Mouse (Mus musculus): ENCODE data around the gene Mon1a. TPM values are rescaled to one million over a fixed set of nuclear protein-coding genes. Genes with fewer than 3 reads are reported as not detected.

Mon1a gene
- polyA plus RNA-seq, 1 experiment from 2014 or later, result 5.8 TPM

GRCm38 (mm10) chr9:107866081-107866480, 21.9 kb upstream of the Mon1a start:
- Histone ChIP-seq H3K4me2 (ENCODE audit: low read depth, low read length) (no peak overlapping the region), H3K27ac (ENCODE audit: low read depth) (no peak overlapping the region), H3K36me3 (replicated peaks; ENCODE audit: insufficient read depth, low read length) (peaks cover 5% of the 10 kb centered on the region; the same call in 1 of the 2 replicates), H3K27me3 (ENCODE audit: insufficient read depth, low read length) (no peaks in the 10 kb centered on the region), H3K9me3 (ENCODE audit: low read length) (no peaks in the 10 kb centered on the region), H3K4me1 (ENCODE audit: insufficient read depth) (peaks cover 4% of the 10 kb centered on the region), H3K4me3 (ENCODE audit: low read depth, low read length) (no peak overlapping the region), H3K9ac (replicated peaks) (no peak overlapping the region)
- WGBS (ENCODE audit: insufficient replicate concordance), result 91% methylated on average over 2 of the region's 2 CpGs
- no peak for TF ChIP-seq CTCF (IDR thresholded peaks at IDR 0.05; ENCODE audit: low read depth)
- TF ChIP-seq EP300 (IDR thresholded peaks at IDR 0.05; ENCODE audit: low read depth), result no peak
- ATAC-seq, result no peak
- DNase-seq, result no peak

GRCm38 (mm10) chr9:107872350-107873098, 15.4 kb upstream of the Mon1a start:
- peaks cover 19% of the 10 kb centered on the region for H3K4me1 ChIP-seq (ENCODE audit: insufficient read depth)
- peak overlapping the region; percentile 88 for H3K4me3 ChIP-seq (ENCODE audit: low read depth, low read length)
- peak overlapping the region; percentile 78 for H3K4me2 ChIP-seq (ENCODE audit: low read depth, low read length)
- peak overlapping the region; percentile 96 for H3K9ac ChIP-seq (replicated peaks)
- WGBS (ENCODE audit: insufficient replicate concordance), result under 1% methylated on average over 78 of the region's 80 CpGs
- TF ChIP-seq EP300 (IDR thresholded peaks at IDR 0.05; ENCODE audit: low read depth) (peak; percentile 9; the same call in 1 of the 2 replicates), CTCF (IDR thresholded peaks at IDR 0.05; ENCODE audit: low read depth) (no peak)
- no peaks in the 10 kb centered on the region for H3K9me3 ChIP-seq (ENCODE audit: low read length)
- DNase-seq (peak; percentile 93), ATAC-seq (peak; percentile 98)
- peaks cover 5% of the 10 kb centered on the region; the same call in 1 of the 2 replicates for H3K36me3 ChIP-seq (replicated peaks; ENCODE audit: insufficient read depth, low read length)
- H3K27ac ChIP-seq (ENCODE audit: low read depth), result peak overlapping the region; percentile 98
- H3K27me3 ChIP-seq (ENCODE audit: insufficient read depth, low read length), result no peaks in the 10 kb centered on the region

GRCm38 (mm10) chr9:107873137-107873536, 14.8 kb upstream of the Mon1a start, which contains the start of gene Rbm6:
Rbm6 (minus strand) TSS chr9:107873237.
- H3K9ac ChIP-seq (replicated peaks), result peak within 1 kb of the TSS; percentile 96
- H3K4me2 ChIP-seq (ENCODE audit: low read depth, low read length), result peak within 1 kb of the TSS; percentile 78
- peaks cover 19% of the 10 kb centered on the region for H3K4me1 ChIP-seq (ENCODE audit: insufficient read depth)
- DNase-seq (no peak), ATAC-seq (no peak)
- 5% methylated on average over 14 of the region's 14 CpGs for WGBS (ENCODE audit: insufficient replicate concordance)
- TF ChIP-seq EP300 (IDR thresholded peaks at IDR 0.05; ENCODE audit: low read depth) (peak; percentile 6; the same call in 1 of the 2 replicates), CTCF (IDR thresholded peaks at IDR 0.05; ENCODE audit: low read depth) (no peak)
- H3K4me3 ChIP-seq (ENCODE audit: low read depth, low read length), result peak within 1 kb of the TSS; percentile 88
- peaks cover 5% of the 10 kb centered on the region; the same call in 1 of the 2 replicates for H3K36me3 ChIP-seq (replicated peaks; ENCODE audit: insufficient read depth, low read length)
- H3K27ac ChIP-seq (ENCODE audit: low read depth), result peak within 1 kb of the TSS; percentile 98
- H3K9me3 ChIP-seq (ENCODE audit: low read length), result no peaks in the 10 kb centered on the region
- no peaks in the 10 kb centered on the region for H3K27me3 ChIP-seq (ENCODE audit: insufficient read depth, low read length)

- H3K27ac ChIP-seq (ENCODE audit: low read depth), result no peak overlapping the region
- H3K4me2 ChIP-seq (ENCODE audit: low read depth, low read length), result no peak overlapping the region
- no peaks in the 10 kb centered on the region for H3K4me1 ChIP-seq (ENCODE audit: insufficient read depth)
- H3K4me3 ChIP-seq (ENCODE audit: low read depth, low read length), result no peak overlapping the region
- H3K9me3 ChIP-seq (ENCODE audit: low read length), result no peaks in the 10 kb centered on the region
- TF ChIP-seq CTCF (IDR thresholded peaks at IDR 0.05; ENCODE audit: low read depth), result no peak
- TF ChIP-seq EP300 (IDR thresholded peaks at IDR 0.05; ENCODE audit: low read depth), result no peak
- 64% methylated on average over 4 of the region's 4 CpGs for WGBS (ENCODE audit: insufficient replicate concordance)
- no peak overlapping the region for H3K9ac ChIP-seq (replicated peaks)
- no peaks in the 10 kb centered on the region for H3K36me3 ChIP-seq (replicated peaks; ENCODE audit: insufficient read depth, low read length)
- no peak for ATAC-seq
- no peaks in the 10 kb centered on the region for H3K27me3 ChIP-seq (ENCODE audit: insufficient read depth, low read length)
- DNase-seq, result no peak
These were observed 7.5 kb upstream of the Mon1a start for GRCm38 (mm10) chr9:107880411-107880810.

- DNase-seq (peak; percentile 30), ATAC-seq (peak; percentile 76)
- H3K4me3 ChIP-seq (ENCODE audit: low read depth, low read length), result peak overlapping the region; percentile 90
- peaks cover 7% of the 10 kb centered on the region for H3K4me1 ChIP-seq (ENCODE audit: insufficient read depth)
- H3K9me3 ChIP-seq (ENCODE audit: low read length), result no peaks in the 10 kb centered on the region
- WGBS (ENCODE audit: insufficient replicate concordance), result 1% methylated on average over 18 of the region's 18 CpGs
- no peaks in the 10 kb centered on the region for H3K36me3 ChIP-seq (replicated peaks; ENCODE audit: insufficient read depth, low read length)
- TF ChIP-seq EP300 (IDR thresholded peaks at IDR 0.05; ENCODE audit: low read depth) (no peak), CTCF (IDR thresholded peaks at IDR 0.05; ENCODE audit: low read depth) (0 out of 2 replicates have a peak, but pooled peaks have one; percentile 0)
- H3K27ac ChIP-seq (ENCODE audit: low read depth), result peak overlapping the region; percentile 92
- H3K9ac ChIP-seq (replicated peaks), result peak overlapping the region; percentile 88
- H3K4me2 ChIP-seq (ENCODE audit: low read depth, low read length), result peak overlapping the region; percentile 97
- no peaks in the 10 kb centered on the region for H3K27me3 ChIP-seq (ENCODE audit: insufficient read depth, low read length)
These were observed 408 bp downstream of the Mon1a start for GRCm38 (mm10) chr9:107888267-107888850.

- no peak overlapping the region for H3K4me3 ChIP-seq (ENCODE audit: low read depth, low read length)
- WGBS (ENCODE audit: insufficient replicate concordance), result 76% methylated on average over 6 of the region's 6 CpGs
- H3K4me1 ChIP-seq (ENCODE audit: insufficient read depth), result peaks cover 7% of the 10 kb centered on the region
- no peaks in the 10 kb centered on the region for H3K9me3 ChIP-seq (ENCODE audit: low read length)
- no peak overlapping the region for H3K27ac ChIP-seq (ENCODE audit: low read depth)
- DNase-seq (no peak), ATAC-seq (no peak)
- no peak overlapping the region for H3K4me2 ChIP-seq (ENCODE audit: low read depth, low read length)
- no peak overlapping the region for H3K9ac ChIP-seq (replicated peaks)
- TF ChIP-seq EP300 (IDR thresholded peaks at IDR 0.05; ENCODE audit: low read depth) (no peak), CTCF (IDR thresholded peaks at IDR 0.05; ENCODE audit: low read depth) (no peak)
- H3K36me3 ChIP-seq (replicated peaks; ENCODE audit: insufficient read depth, low read length), result no peaks in the 10 kb centered on the region
- no peaks in the 10 kb centered on the region for H3K27me3 ChIP-seq (ENCODE audit: insufficient read depth, low read length)
These were observed 2.3 kb downstream of the Mon1a start for GRCm38 (mm10) chr9:107890260-107890659.

Measured in liver, postnatal 0 days (tissue).